Mouse (Mus musculus) hindbrain, postnatal 0 days (tissue): ENCODE measurements at regions not wholly inside any gene's neighbourhood (a gene's known extent, or its start where the extent isn't known, plus 50 kb on each side); places are given as distances from the start of the nearest gene placed in this dataset.
"Not testable (repeated sequence)": the region's sequence is repeated elsewhere in the genome, so short reads cannot be mapped to it uniquely, and the experiment has no call there.

Source experiments
- ATAC-seq: fragments of 200-750 bp; cut with Nextera tagmentation; 2 replicates; pipeline ENCODE4 v1.8.0; 2017; ENCODE audit warnings: mild to moderate bottlenecking, moderate TSS enrichment, moderate library complexity
- DNase-seq: peaks from one replicate; pipeline ENCODE4 v3.0.0-alpha.2; 2015; ENCODE audit warnings: low spot score
- H3K27ac ChIP-seq: fragments of 300-500 bp; sonication (generic); 2 replicates; pipeline ENCODE4 v1.5.1; 2014; ENCODE audit warnings: mild to moderate bottlenecking
- H3K27me3 ChIP-seq: fragments of 300-500 bp; sonication (generic); 2 replicates; pipeline ENCODE4 v1.6.1; 2014; ENCODE audit warnings: low read length, mixed read lengths; ENCODE audit not compliant: insufficient read depth
- H3K36me3 ChIP-seq: fragments of 300-500 bp; sonication (generic); 2 replicates; pipeline ENCODE4 v1.6.1; 2014; ENCODE audit warnings: low read length, mixed read lengths; ENCODE audit not compliant: insufficient read depth
- H3K4me1 ChIP-seq: fragments of 300-500 bp; sonication (generic); 2 replicates; pipeline ENCODE4 v1.6.1; 2014; ENCODE audit warnings: antibody characterized with exemption, low read length, mixed read lengths; ENCODE audit not compliant: insufficient read depth
- H3K4me2 ChIP-seq: fragments of 300-500 bp; sonication (generic); 2 replicates; pipeline ENCODE4 v1.6.1; 2014; ENCODE audit warnings: low read depth, mild to moderate bottlenecking, low read length, moderate library complexity, mixed read lengths
- H3K4me3 ChIP-seq: fragments of 300-500 bp; sonication (generic); 2 replicates; pipeline ENCODE4 v1.5.1; 2014; ENCODE audit warnings: low read length
- H3K9ac ChIP-seq: fragments of 300-500 bp; sonication (generic); replicated peaks from 2 replicates; pipeline ENCODE4 v1.6.1; 2014; ENCODE audit warnings: mild to moderate bottlenecking, low read length, moderate library complexity, mixed read lengths
- H3K9me3 ChIP-seq: fragments of 300-500 bp; sonication (generic); 2 replicates; pipeline ENCODE4 v1.6.1; 2016; ENCODE audit warnings: low read length, mixed read lengths
- CTCF ChIP-seq: IDR thresholded peaks from 2 replicates; pipeline ENCODE4 v1.5.1; 2016; ENCODE audit warnings: antibody characterized with exemption, control low read depth, low read depth
- WGBS: fragments of 180-500 bp; shearing (Covaris S2); extraction: QIAGEN DNeasy Blood & Tissue Kit; methylation state at CpG from one replicate; pipeline ENCODE4 v1.1.7; 2014; 5-methylcytosine and 5-hydroxymethylcytosine counted together

- Histone ChIP-seq H3K27ac (no peak overlapping the region), H3K9me3 (no peaks in the 10 kb centered on the region), H3K4me2 (no peak overlapping the region), H3K27me3 (no peaks in the 10 kb centered on the region), H3K9ac (no peak overlapping the region), H3K36me3 (no peaks in the 10 kb centered on the region), H3K4me1 (no peaks in the 10 kb centered on the region), H3K4me3 (no peak overlapping the region)
- ATAC-seq (no peak), DNase-seq (peak; percentile 77)
- WGBS = 46% methylated on average over 1 of the region's 1 CpGs
- peak; percentile 76 for TF ChIP-seq CTCF
These were observed 221.9 kb upstream of the Ascc3 start for GRCm38 (mm10) chr10:50370611-50371010.

- DNase-seq, H3K27me3 ChIP-seq, H3K4me3 ChIP-seq, H3K27ac ChIP-seq, H3K4me2 ChIP-seq, ATAC-seq, H3K9me3 ChIP-seq, H3K4me1 ChIP-seq, H3K36me3 ChIP-seq, H3K9ac ChIP-seq: not testable (repeated sequence)
- WGBS = 96% methylated on average over 17 of the region's 17 CpGs
These were observed 199.9 kb upstream of the Ascc3 start for GRCm38 (mm10) chr10:50392617-50393016.
